Mouse (Mus musculus): Measurements from ENCODE around the gene Pradc1.

Gene Pradc1

GRCm38 (mm10) chr6:85451664-85452410 lies at the start of gene Pradc1:
Gene Pradc1, minus strand, starts transcription at chr6:85451970.
- DNase-seq: peak; percentile 99

- DNase-seq: no peak
Observed at GRCm38 (mm10) chr6:85500416-85500815, 48.6 kb upstream of the Pradc1 start.

GRCm38 (mm10) chr6:85498147-85498546 lies 46.4 kb upstream of the Pradc1 start:
- DNase-seq: peak; percentile 5

- DNase-seq: no peak
Observed at GRCm38 (mm10) chr6:85496976-85497375, 45.2 kb upstream of the Pradc1 start.

- no peak for DNase-seq
Observed at GRCm38 (mm10) chr6:85491606-85492005, 39.8 kb upstream of the Pradc1 start.

GRCm38 (mm10) chr6:85490252-85490651 lies 38.5 kb upstream of the Pradc1 start:
- no peak for DNase-seq

- DNase-seq: no peak
Observed at GRCm38 (mm10) chr6:85489717-85490116, 37.9 kb upstream of the Pradc1 start.

- DNase-seq: no peak
Observed at GRCm38 (mm10) chr6:85488510-85488909, 36.7 kb upstream of the Pradc1 start.

- DNase-seq: no peak
Observed at GRCm38 (mm10) chr6:85485738-85486137, 34.0 kb upstream of the Pradc1 start.

- peak; percentile 8 for DNase-seq
Observed at GRCm38 (mm10) chr6:85483843-85484721, 32.3 kb upstream of the Pradc1 start.

GRCm38 (mm10) chr6:85480685-85481084 lies 28.9 kb upstream of the Pradc1 start:
- no peak for DNase-seq

GRCm38 (mm10) chr6:85479979-85480378 lies 28.2 kb upstream of the Pradc1 start:
- DNase-seq: no peak

GRCm38 (mm10) chr6:85478416-85478815 lies 26.6 kb upstream of the Pradc1 start:
- DNase-seq: no peak

GRCm38 (mm10) chr6:85477366-85477917 lies 25.7 kb upstream of the Pradc1 start:
- DNase-seq: peak; percentile 14

GRCm38 (mm10) chr6:85475581-85475980 lies 23.8 kb upstream of the Pradc1 start:
- DNase-seq: no peak

- no peak for DNase-seq
Observed at GRCm38 (mm10) chr6:85472542-85472941, 20.8 kb upstream of the Pradc1 start.

- DNase-seq: no peak
Observed at GRCm38 (mm10) chr6:85471962-85472361, 20.2 kb upstream of the Pradc1 start.

GRCm38 (mm10) chr6:85469660-85470430 lies 18.1 kb upstream of the Pradc1 start:
- DNase-seq: no peak

- DNase-seq: no peak
Observed at GRCm38 (mm10) chr6:85465381-85465780, 13.6 kb upstream of the Pradc1 start.

GRCm38 (mm10) chr6:85459621-85460020 lies 7.9 kb upstream of the Pradc1 start:
- no peak for DNase-seq

GRCm38 (mm10) chr6:85452816-85453215 lies 1.0 kb upstream of the Pradc1 start:
- no peak for DNase-seq

- no peak for DNase-seq
Observed at GRCm38 (mm10) chr6:85452411-85452665, 568 bp upstream of the Pradc1 start.
